ENCODE assay signal across 8 mouse cellular contexts in genomic region chr8:84187065-84187755, GRCm38 (mm10). TPM values are rescaled to one million over a fixed set of nuclear protein-coding genes. Genes with fewer than 3 reads are reported as not detected.
DNase-seq lines count a peak whose midpoint lies in the region; ATAC-seq lines count a peak whose summit lies in the region.

No protein-coding gene starts in this region.

- H3K9ac ChIP-seq in embryonic facial prominence, embryonic 12.5 days: peak overlapping the region; percentile 43; the same call in 1 of the 2 replicates
- H3K9ac ChIP-seq in stomach, embryonic 15.5 days: peak overlapping the region; percentile 16; the same call in 1 of the 2 replicates

- 0 out of 2 replicates have a peak overlapping the region, but pooled peaks have one; percentile 20 for H3K27ac ChIP-seq in embryonic facial prominence, embryonic 12.5 days
- peak overlapping the region; percentile 63 for H3K27ac ChIP-seq in limb, embryonic 10.5 days
- peak overlapping the region; percentile 46 for H3K27ac ChIP-seq in stomach, embryonic 15.5 days

- peak; percentile 72 to 87 for DNase-seq in adrenal gland, adult (ENCODE audit: inconsistent age in 2 of 2, low spot score in 1 of 2)
- DNase-seq in adrenal gland, postnatal 25 days: no peak
- peak; percentile 71 to 75 for DNase-seq in heart, postnatal 14 days
- peak; percentile 85 for DNase-seq in limb, embryonic 10.5 days (ENCODE audit: low spot score)
- DNase-seq in mesoderm, embryonic 11.5 days (ENCODE audit: low read depth, low spot score): peak; percentile 83

- H3K4me3 ChIP-seq in embryonic facial prominence, embryonic 12.5 days: peak overlapping the region; percentile 19
- peak overlapping the region; percentile 47 for H3K4me3 ChIP-seq in limb, embryonic 10.5 days
- H3K4me3 ChIP-seq in stomach, embryonic 15.5 days (replicated peaks): peak overlapping the region; percentile 41

- ATAC-seq in activated CD4-positive, CD25-positive, alpha-beta regulatory T cell, adult 4 months: peak; percentile 45
- ATAC-seq in embryonic facial prominence, embryonic 12.5 days (ENCODE audit: insufficient number of reproducible peaks, insufficient read depth, low FRiP score, low TSS enrichment): no peak
- ATAC-seq in stomach, embryonic 15.5 days (ENCODE audit: insufficient read depth, low FRiP score, low read depth): no peak

- WGBS in embryonic facial prominence, embryonic 12.5 days: 5% methylated on average over 21 of the region's 21 CpGs
- 5% methylated on average over 21 of the region's 21 CpGs for WGBS in limb, embryonic 10.5 days
- WGBS in stomach, embryonic 15.5 days: 5% methylated on average over 21 of the region's 21 CpGs

- no peaks in the 10 kb centered on the region for H3K9me3 ChIP-seq in embryonic facial prominence, embryonic 12.5 days
- no peaks in the 10 kb centered on the region for H3K9me3 ChIP-seq in limb, embryonic 10.5 days (replicated peaks)
- H3K9me3 ChIP-seq in stomach, embryonic 15.5 days: no peaks in the 10 kb centered on the region

- H3K36me3 ChIP-seq in embryonic facial prominence, embryonic 12.5 days: no peaks in the 10 kb centered on the region
- no peaks in the 10 kb centered on the region for H3K36me3 ChIP-seq in limb, embryonic 10.5 days
- no peaks in the 10 kb centered on the region for H3K36me3 ChIP-seq in stomach, embryonic 15.5 days

- H3K27me3 ChIP-seq in embryonic facial prominence, embryonic 12.5 days: no peaks in the 10 kb centered on the region
- H3K27me3 ChIP-seq in limb, embryonic 10.5 days (ENCODE audit: low read depth, poor library complexity, severe bottlenecking): peaks cover 8% of the 10 kb centered on the region
- no peaks in the 10 kb centered on the region for H3K27me3 ChIP-seq in stomach, embryonic 15.5 days (replicated peaks)

- H3K4me1 ChIP-seq in embryonic facial prominence, embryonic 12.5 days: peaks cover 27% of the 10 kb centered on the region
- H3K4me1 ChIP-seq in limb, embryonic 10.5 days: peaks cover 54% of the 10 kb centered on the region
- H3K4me1 ChIP-seq in stomach, embryonic 15.5 days: peaks cover 17% of the 10 kb centered on the region

- peak overlapping the region; percentile 54 for H3K4me2 ChIP-seq in embryonic facial prominence, embryonic 12.5 days (replicated peaks)
- H3K4me2 ChIP-seq in stomach, embryonic 15.5 days: peak overlapping the region; percentile 85

- intact Hi-C loops in heart, postnatal 14 days (cut with DNase I): loop anchor here (1.0 to 2.0 kb wide), 3 partner anchors 98 to 170 kb away; no protein-coding TSS in a partner anchor

RNA-seq across cellular contexts. Expression of gene Nanos3, which starts 2.2 kb away (rescaled TPM):
- total RNA-seq in adrenal gland, postnatal 25 days (2021): 1.3 TPM in 1 of 2 replicates, not detected in the other
- 1 to 10 TPM in 1 of 2 experiments, not detected in 1; 1.1 TPM for polyA plus RNA-seq in activated CD4-positive, CD25-positive, alpha-beta regulatory T cell, adult 4 months (2017; shearing (Covaris generic))
- 5.4 and 7.2 TPM in 2 replicates for polyA plus RNA-seq in embryonic facial prominence, embryonic 12.5 days (2016; fragmentation: Nextera tagmentation; extraction: Ambion mirVana)
- total RNA-seq in heart, postnatal 14 days (2021): 1 to 10 TPM; 1.8 to 2.0 TPM
- polyA plus RNA-seq in limb, embryonic 10.5 days (2016; fragmentation: Nextera tagmentation; extraction: Ambion mirVana): 3.1 and 3.2 TPM in 2 replicates
- 1.7 and 2.3 TPM in 2 replicates for polyA plus RNA-seq in stomach, embryonic 15.5 days (2015; fragmentation: Nextera tagmentation; extraction: Ambion mirVana)

RNA-seq across cellular contexts. Expression of gene 4930432K21Rik, which starts 39.4 kb away (rescaled TPM):
- 0.73 and 1.4 TPM in 2 replicates for total RNA-seq in adrenal gland, postnatal 25 days (2021)
- 1 to 10 TPM in 1 of 2 experiments, under 1 TPM in 1; 0.40 to 1.2 TPM for polyA plus RNA-seq in activated CD4-positive, CD25-positive, alpha-beta regulatory T cell, adult 4 months (2017; shearing (Covaris generic))
- 2.0 and 2.4 TPM in 2 replicates for polyA plus RNA-seq in embryonic facial prominence, embryonic 12.5 days (2016; fragmentation: Nextera tagmentation; extraction: Ambion mirVana)
- total RNA-seq in heart, postnatal 14 days (2021): under 1 TPM; 0.33 to 0.37 TPM
- polyA plus RNA-seq in limb, embryonic 10.5 days (2016; fragmentation: Nextera tagmentation; extraction: Ambion mirVana): 1.5 and 2.3 TPM in 2 replicates
- polyA plus RNA-seq in stomach, embryonic 15.5 days (2015; fragmentation: Nextera tagmentation; extraction: Ambion mirVana): 0.91 and 1.2 TPM in 2 replicates

RNA-seq across cellular contexts. Expression of gene Cc2d1a, which starts 39.5 kb away (rescaled TPM):
- total RNA-seq in adrenal gland, postnatal 25 days (2021): 31.4 and 34.9 TPM in 2 replicates
- 10 to 100 TPM; 14.9 to 16.0 TPM for polyA plus RNA-seq in activated CD4-positive, CD25-positive, alpha-beta regulatory T cell, adult 4 months (2017; shearing (Covaris generic))
- 27.5 and 29.2 TPM in 2 replicates for polyA plus RNA-seq in embryonic facial prominence, embryonic 12.5 days (2016; fragmentation: Nextera tagmentation; extraction: Ambion mirVana)
- 10 to 100 TPM; 12.8 to 13.5 TPM for total RNA-seq in heart, postnatal 14 days (2021)
- 22.6 and 24.8 TPM in 2 replicates for polyA plus RNA-seq in limb, embryonic 10.5 days (2016; fragmentation: Nextera tagmentation; extraction: Ambion mirVana)
- 22.2 and 22.7 TPM in 2 replicates for polyA plus RNA-seq in stomach, embryonic 15.5 days (2015; fragmentation: Nextera tagmentation; extraction: Ambion mirVana)

RNA-seq across cellular contexts. Expression of gene Zswim4, which starts 49.6 kb away (rescaled TPM):
- total RNA-seq in adrenal gland, postnatal 25 days (2021): 41.3 and 44.1 TPM in 2 replicates
- polyA plus RNA-seq in activated CD4-positive, CD25-positive, alpha-beta regulatory T cell, adult 4 months (2017; shearing (Covaris generic)): 1 to 10 TPM; 3.1 to 5.5 TPM
- polyA plus RNA-seq in embryonic facial prominence, embryonic 12.5 days (2016; fragmentation: Nextera tagmentation; extraction: Ambion mirVana): 32.4 and 32.9 TPM in 2 replicates
- total RNA-seq in heart, postnatal 14 days (2021): 10 to 100 TPM in 1 of 2 experiments, 1 to 10 TPM in 1; 9.1 to 10.1 TPM
- 40.1 and 44.4 TPM in 2 replicates for polyA plus RNA-seq in limb, embryonic 10.5 days (2016; fragmentation: Nextera tagmentation; extraction: Ambion mirVana)
- polyA plus RNA-seq in stomach, embryonic 15.5 days (2015; fragmentation: Nextera tagmentation; extraction: Ambion mirVana): 8.9 and 9.7 TPM in 2 replicates
